Mouse (Mus musculus): Measurements from ENCODE around the gene Smim6.
A peak's percentile ranks its signal among the peaks of the same experiment; 100 is the strongest.

The Smim6 gene

GRCm38 (mm10) chr11:115911632-115912376 is at the start of gene Smim6:
TSS of gene Smim6 (plus strand) at chr11:115912017.
- no peak for DNase-seq (ENCODE audit: low spot score)

DNA sequence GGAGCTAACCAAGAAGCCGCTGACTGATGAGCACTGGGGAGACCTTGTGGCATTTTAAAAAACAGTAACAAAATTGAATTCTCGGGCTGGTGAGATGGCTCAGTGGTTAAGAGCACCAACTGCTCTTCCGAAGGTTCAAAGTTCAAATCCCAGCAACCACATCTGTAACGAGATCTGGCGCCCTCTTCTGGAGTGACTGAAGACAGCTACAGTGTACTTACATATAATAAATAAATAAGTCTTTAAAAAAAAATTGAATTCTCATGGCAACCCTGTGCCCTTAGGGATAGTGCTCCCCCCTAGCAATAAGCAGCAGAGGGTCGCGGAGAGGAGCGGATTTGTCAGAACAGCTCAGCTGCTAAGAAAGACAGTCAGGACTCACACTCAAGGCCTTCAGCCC is 47.9 kb upstream of the Smim6 start:
- DNase-seq (ENCODE audit: low spot score): no peak

- DNase-seq (ENCODE audit: low spot score): no peak
Observed at GRCm38 (mm10) chr11:115869393-115869792, 42.4 kb upstream of the Smim6 start.

- no peak for DNase-seq (ENCODE audit: low spot score)
Observed at GRCm38 (mm10) chr11:115872437-115872836, 39.4 kb upstream of the Smim6 start.

DNA sequence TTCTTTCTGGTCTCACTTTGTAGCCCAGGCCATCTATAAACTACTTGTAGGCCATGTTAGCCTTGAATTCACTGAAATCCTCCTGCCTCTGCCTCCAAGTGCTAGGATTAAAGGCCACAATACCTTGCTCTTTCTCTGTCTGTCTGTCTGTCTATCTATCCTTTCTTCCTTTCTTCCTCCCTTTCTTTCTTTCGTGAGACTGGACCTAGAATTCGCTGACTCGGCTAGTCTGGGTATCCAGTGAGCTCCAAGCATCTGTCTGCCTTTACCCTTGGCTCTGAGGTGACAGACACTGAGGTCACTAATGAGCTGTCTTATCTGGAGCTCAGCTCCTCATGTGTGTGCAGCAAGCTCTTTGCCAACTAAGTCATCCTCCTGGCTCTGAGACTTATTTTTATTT is 35.9 kb upstream of the Smim6 start:
- no peak for DNase-seq (ENCODE audit: low spot score)

DNA sequence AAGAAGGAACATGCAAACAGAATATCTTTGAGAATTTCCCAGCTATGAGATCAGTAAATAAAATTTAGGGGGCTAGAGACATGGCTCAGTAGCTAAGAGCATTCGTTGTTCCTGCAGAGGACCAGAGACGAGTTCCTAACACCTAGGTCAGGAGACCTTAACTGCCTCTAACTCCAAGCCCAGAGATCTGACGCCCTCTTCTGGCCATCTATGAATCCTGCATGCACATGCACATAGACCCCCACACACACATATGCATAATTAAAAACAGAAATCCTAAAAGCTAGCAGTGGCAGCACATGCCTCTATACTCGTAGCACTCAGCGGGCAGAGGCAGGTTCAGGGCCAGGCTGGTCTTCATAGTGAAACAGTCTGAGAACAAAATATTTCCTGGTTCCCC is 35.4 kb upstream of the Smim6 start:
- DNase-seq (ENCODE audit: low spot score): no peak

- DNase-seq (ENCODE audit: low spot score): no peak
Observed at GRCm38 (mm10) chr11:115877174-115877755, 34.6 kb upstream of the Smim6 start.

- no peak for DNase-seq (ENCODE audit: low spot score)
Observed at GRCm38 (mm10) chr11:115878071-115878470, 33.7 kb upstream of the Smim6 start.

DNA sequence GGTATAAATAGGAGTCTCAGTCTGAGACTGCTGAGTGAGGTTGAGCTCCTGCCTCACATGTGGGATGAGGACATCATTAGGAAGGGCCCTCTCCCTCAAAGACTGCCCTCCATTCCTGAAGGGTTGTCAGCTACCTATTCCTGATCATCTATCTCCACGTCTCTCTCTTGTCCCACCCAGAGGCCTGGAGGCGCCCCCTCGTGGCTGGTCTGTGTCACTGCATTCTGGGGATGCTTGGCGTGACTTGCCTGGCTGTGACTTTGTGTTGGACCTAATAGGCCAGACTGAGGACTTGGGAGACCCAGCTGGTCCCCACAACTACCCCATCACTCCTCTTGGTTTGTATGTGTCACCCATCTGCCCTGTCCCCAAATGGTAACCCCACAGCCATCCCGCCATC is 30.8 kb upstream of the Smim6 start:
- DNase-seq (ENCODE audit: low spot score): peak; percentile 41

- DNase-seq (ENCODE audit: low spot score): no peak
Observed at GRCm38 (mm10) chr11:115883251-115883650, 28.6 kb upstream of the Smim6 start.

DNA sequence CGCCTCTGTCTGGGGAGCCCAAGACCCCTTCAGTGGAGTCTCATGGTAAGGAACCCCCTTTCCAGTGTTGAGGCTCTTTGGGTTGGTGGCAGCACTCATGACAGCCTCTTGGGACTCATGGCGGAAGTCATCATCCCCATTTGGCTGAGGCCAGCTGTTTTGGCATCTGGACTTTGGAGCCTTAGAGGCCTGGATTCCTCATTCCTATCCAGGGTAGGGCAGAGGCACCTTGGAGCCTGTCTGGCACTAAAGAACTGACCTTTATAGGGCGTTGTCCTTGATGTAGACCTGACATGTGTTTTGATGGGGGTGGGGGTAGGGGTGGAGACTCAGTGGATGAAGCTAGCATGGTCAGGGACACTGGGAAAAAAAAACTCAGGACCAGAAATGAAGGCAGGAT is 27.5 kb upstream of the Smim6 start:
- no peak for DNase-seq (ENCODE audit: low spot score)

GRCm38 (mm10) chr11:115885281-115885680 is 26.5 kb upstream of the Smim6 start:
- no peak for DNase-seq (ENCODE audit: low spot score)

- DNase-seq (ENCODE audit: low spot score): no peak
Observed at GRCm38 (mm10) chr11:115886446-115886845, 25.4 kb upstream of the Smim6 start.

- DNase-seq (ENCODE audit: low spot score): no peak
Observed at GRCm38 (mm10) chr11:115888020-115888419, 23.8 kb upstream of the Smim6 start.

DNA sequence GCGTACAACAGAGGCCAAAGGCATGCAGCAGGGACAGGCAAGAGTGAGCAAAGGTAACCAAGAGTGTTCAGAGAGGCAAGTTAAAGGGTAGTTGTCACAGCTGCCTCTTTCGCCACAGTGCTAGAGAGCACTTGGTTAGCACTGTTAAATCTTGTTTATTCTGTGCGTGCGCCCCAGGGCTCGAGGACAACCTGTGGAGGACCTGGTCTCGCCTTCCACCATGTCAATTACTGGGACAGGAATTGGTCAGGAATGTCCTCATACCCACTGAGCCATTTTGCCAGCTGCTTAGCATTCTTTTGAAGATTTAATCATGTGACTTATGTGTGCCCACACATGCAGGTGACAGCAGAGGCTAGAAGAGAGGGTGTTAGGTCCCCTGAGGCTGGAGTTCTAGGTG is 22.7 kb upstream of the Smim6 start:
- no peak for DNase-seq (ENCODE audit: low spot score)

- DNase-seq (ENCODE audit: low spot score): no peak
Observed at GRCm38 (mm10) chr11:115892213-115892612, 19.6 kb upstream of the Smim6 start.

DNA sequence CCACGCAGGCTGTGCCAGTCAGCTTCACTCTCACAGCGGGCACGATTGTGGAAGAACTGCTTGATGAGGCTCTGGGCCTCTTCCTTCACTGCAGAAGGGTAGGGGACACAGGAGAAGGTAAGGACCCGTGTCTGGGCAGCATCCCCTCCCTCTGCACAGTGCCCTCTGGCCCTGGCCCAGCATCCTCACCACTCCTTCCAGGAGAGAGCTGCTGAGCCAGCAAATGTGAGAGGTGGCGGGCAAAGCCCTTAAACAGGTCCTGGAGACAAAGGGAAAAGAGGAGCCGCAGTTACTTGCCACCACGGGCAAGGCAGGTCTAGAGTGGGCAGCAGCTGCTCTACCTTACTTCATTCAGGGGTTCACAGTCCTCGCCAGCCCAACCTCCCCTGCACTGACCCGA is 18.7 kb upstream of the Smim6 start:
- no peak for DNase-seq (ENCODE audit: low spot score)

- peak; percentile 55 for DNase-seq (ENCODE audit: low spot score)
Observed at GRCm38 (mm10) chr11:115894755-115895520, 16.9 kb upstream of the Smim6 start.

DNA sequence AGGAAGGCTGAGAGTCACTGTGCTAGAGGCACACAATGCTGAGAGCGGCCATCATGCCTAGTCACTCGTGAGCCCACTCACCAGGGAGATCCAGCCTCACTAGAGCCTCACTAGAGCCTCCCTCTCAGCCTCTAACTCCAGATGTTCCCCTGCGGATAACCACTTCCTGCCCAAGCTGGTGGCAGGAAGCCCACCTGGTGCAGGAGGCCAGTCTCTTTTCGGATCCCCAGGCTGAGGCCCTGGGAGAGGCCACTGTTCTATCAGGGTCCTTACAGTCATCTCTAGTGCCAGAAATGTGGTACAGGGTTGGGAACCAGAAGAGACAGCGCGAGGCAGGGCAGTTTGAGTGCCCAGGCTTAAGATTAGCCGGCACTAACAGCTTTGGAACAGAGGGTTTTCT is 13.4 kb upstream of the Smim6 start:
- no peak for DNase-seq (ENCODE audit: low spot score)

- peak; percentile 61 for DNase-seq (ENCODE audit: low spot score)
Observed at GRCm38 (mm10) chr11:115898886-115899285, 12.9 kb upstream of the Smim6 start.

GRCm38 (mm10) chr11:115899486-115900266 is 12.1 kb upstream of the Smim6 start, which contains the start of gene Smim5:
TSS of gene Smim5 (plus strand) at chr11:115899966.
- DNase-seq (ENCODE audit: low spot score): peak; percentile 89
